Mouse (Mus musculus) limb, embryonic 12.5 days (tissue): ENCODE results near the gene Dusp1. TPM values are rescaled to one million over a fixed set of nuclear protein-coding genes. Genes with fewer than 3 reads are reported as not detected.

ENCODE experiments used
- ATAC-seq: fragments of 200-750 bp; cut with Nextera tagmentation; 2 replicates; pipeline ENCODE4 v1.8.0; 2017; ENCODE audit warnings: low read depth, moderate TSS enrichment; ENCODE audit not compliant: insufficient number of reproducible peaks, insufficient read depth, low FRiP score, low TSS enrichment
- H3K27ac ChIP-seq: fragments of 300-500 bp; sonication (generic); 2 replicates; pipeline ENCODE4 v1.5.1; 2016; ENCODE audit warnings: mild to moderate bottlenecking, moderate library complexity
- H3K27me3 ChIP-seq: fragments of 300-500 bp; sonication (generic); 2 replicates; pipeline ENCODE4 v1.6.1; 2016; ENCODE audit warnings: mild to moderate bottlenecking, moderate library complexity
- H3K36me3 ChIP-seq: fragments of 300-500 bp; sonication (generic); 2 replicates; pipeline ENCODE4 v1.6.1; 2016; ENCODE audit warnings: mild to moderate bottlenecking, moderate library complexity
- H3K4me1 ChIP-seq: fragments of 300-500 bp; sonication (generic); replicated peaks from 2 replicates; pipeline ENCODE4 v1.6.1; 2016
- H3K4me2 ChIP-seq: fragments of 300-500 bp; sonication (generic); 2 replicates; pipeline ENCODE4 v1.6.1; 2016; ENCODE audit warnings: mild to moderate bottlenecking, moderate library complexity
- H3K4me3 ChIP-seq: fragments of 300-500 bp; sonication (generic); replicated peaks from 2 replicates; pipeline ENCODE4 v1.5.1; 2016; ENCODE audit warnings: mild to moderate bottlenecking
- H3K9ac ChIP-seq: fragments of 300-500 bp; sonication (generic); replicated peaks from 2 replicates; pipeline ENCODE4 v1.6.1; 2016; ENCODE audit warnings: mild to moderate bottlenecking, moderate library complexity
- H3K9me3 ChIP-seq: fragments of 300-500 bp; sonication (generic); 2 replicates; pipeline ENCODE4 v1.6.1; 2016; ENCODE audit warnings: mild to moderate bottlenecking, moderate library complexity
- WGBS: fragments of 180-500 bp; shearing (Covaris S2); methylation state at CpG from one replicate; pipeline ENCODE4 v1.1.7; 2016; 5-methylcytosine and 5-hydroxymethylcytosine counted together
- polyA plus RNA-seq: library from polyadenylated mRNA; unstranded; fragments of >200 nt; fragmentation: Nextera tagmentation; extraction: Ambion mirVana; gene quantifications from 2 replicates; pipeline ENCODE4 v1.2.1, GENCODE M21; 2016

Gene Dusp1
- polyA plus RNA-seq, 1 experiment from 2014 or later: 18.0 TPM

GRCm38 (mm10) chr17:26535251-26536136 lies 26.4 kb downstream of the Dusp1 start:
- ATAC-seq: no peak
- Histone ChIP-seq H3K27ac (no peak overlapping the region), H3K9me3 (no peaks in the 10 kb centered on the region), H3K36me3 (no peaks in the 10 kb centered on the region), H3K4me3 (no peak overlapping the region), H3K27me3 (no peaks in the 10 kb centered on the region), H3K9ac (no peak overlapping the region), H3K4me1 (peaks cover 9% of the 10 kb centered on the region), H3K4me2 (no peak overlapping the region)
- 80% methylated on average over 7 of the region's 7 CpGs for WGBS

- Histone ChIP-seq H3K36me3 (no peaks in the 10 kb centered on the region), H3K4me1 (peaks cover 17% of the 10 kb centered on the region), H3K9me3 (no peaks in the 10 kb centered on the region), H3K27ac (no peak overlapping the region), H3K4me3 (no peak overlapping the region), H3K4me2 (no peak overlapping the region), H3K9ac (no peak overlapping the region), H3K27me3 (no peaks in the 10 kb centered on the region)
- no peak for ATAC-seq
- WGBS: 85% methylated on average over 5 of the region's 5 CpGs
Measured at GRCm38 (mm10) chr17:26534695-26535094, 27.2 kb downstream of the Dusp1 start.

GRCm38 (mm10) chr17:26533871-26534372 lies 28.0 kb downstream of the Dusp1 start:
- H3K27ac ChIP-seq: no peak overlapping the region
- no peak overlapping the region for H3K4me3 ChIP-seq
- H3K27me3 ChIP-seq: no peaks in the 10 kb centered on the region
- no peak overlapping the region for H3K4me2 ChIP-seq
- peaks cover 17% of the 10 kb centered on the region for H3K4me1 ChIP-seq
- 74% methylated on average over 5 of the region's 5 CpGs for WGBS
- no peak for ATAC-seq
- no peak overlapping the region for H3K9ac ChIP-seq
- H3K36me3 ChIP-seq: no peaks in the 10 kb centered on the region
- no peaks in the 10 kb centered on the region for H3K9me3 ChIP-seq

- Histone ChIP-seq H3K36me3 (no peaks in the 10 kb centered on the region), H3K4me1 (peaks cover 17% of the 10 kb centered on the region), H3K4me2 (no peak overlapping the region), H3K9me3 (no peaks in the 10 kb centered on the region), H3K27me3 (no peaks in the 10 kb centered on the region), H3K27ac (no peak overlapping the region), H3K4me3 (no peak overlapping the region), H3K9ac (no peak overlapping the region)
- 63% methylated on average over 4 of the region's 4 CpGs for WGBS
- ATAC-seq: no peak
Measured at GRCm38 (mm10) chr17:26532476-26533045, 29.4 kb downstream of the Dusp1 start.

GRCm38 (mm10) chr17:26531395-26532027 lies 30.4 kb downstream of the Dusp1 start:
- no peak overlapping the region for H3K9ac ChIP-seq
- H3K27me3 ChIP-seq: no peaks in the 10 kb centered on the region
- no peak for ATAC-seq
- 91% methylated on average over 7 of the region's 7 CpGs for WGBS
- H3K4me1 ChIP-seq: peaks cover 17% of the 10 kb centered on the region
- no peaks in the 10 kb centered on the region for H3K9me3 ChIP-seq
- no peak overlapping the region for H3K4me3 ChIP-seq
- no peak overlapping the region for H3K27ac ChIP-seq
- H3K36me3 ChIP-seq: no peaks in the 10 kb centered on the region
- no peak overlapping the region for H3K4me2 ChIP-seq

- no peaks in the 10 kb centered on the region for H3K27me3 ChIP-seq
- no peaks in the 10 kb centered on the region for H3K36me3 ChIP-seq
- H3K4me2 ChIP-seq: no peak overlapping the region
- no peak overlapping the region for H3K4me3 ChIP-seq
- no peak overlapping the region for H3K9ac ChIP-seq
- 9% methylated on average over 3 of the region's 3 CpGs for WGBS
- no peaks in the 10 kb centered on the region for H3K9me3 ChIP-seq
- H3K4me1 ChIP-seq: peaks cover 17% of the 10 kb centered on the region
- peak overlapping the region; percentile 69 for H3K27ac ChIP-seq
- peak; percentile 56; the same call in 1 of the 2 replicates for ATAC-seq
Measured at GRCm38 (mm10) chr17:26530590-26531081, 31.3 kb downstream of the Dusp1 start.

GRCm38 (mm10) chr17:26529791-26530241 lies 32.1 kb downstream of the Dusp1 start:
- Histone ChIP-seq H3K4me1 (peaks cover 17% of the 10 kb centered on the region), H3K36me3 (no peaks in the 10 kb centered on the region), H3K9ac (no peak overlapping the region), H3K27me3 (no peaks in the 10 kb centered on the region), H3K4me2 (no peak overlapping the region), H3K4me3 (no peak overlapping the region), H3K9me3 (no peaks in the 10 kb centered on the region), H3K27ac (peak overlapping the region; percentile 69; the same call in 1 of the 2 replicates)
- WGBS: 74% methylated on average over 5 of the region's 5 CpGs
- no peak for ATAC-seq

GRCm38 (mm10) chr17:26528751-26529150 lies 33.2 kb downstream of the Dusp1 start:
- H3K4me2 ChIP-seq: no peak overlapping the region
- no peak overlapping the region for H3K4me3 ChIP-seq
- H3K36me3 ChIP-seq: no peaks in the 10 kb centered on the region
- no peak for ATAC-seq
- 78% methylated on average over 6 of the region's 6 CpGs for WGBS
- no peak overlapping the region for H3K27ac ChIP-seq
- H3K9me3 ChIP-seq: no peaks in the 10 kb centered on the region
- peaks cover 17% of the 10 kb centered on the region for H3K4me1 ChIP-seq
- H3K9ac ChIP-seq: no peak overlapping the region
- H3K27me3 ChIP-seq: no peaks in the 10 kb centered on the region

GRCm38 (mm10) chr17:26527291-26527690 lies 34.6 kb downstream of the Dusp1 start:
- H3K4me3 ChIP-seq: no peak overlapping the region
- H3K4me1 ChIP-seq: peaks cover 17% of the 10 kb centered on the region
- H3K4me2 ChIP-seq: no peak overlapping the region
- H3K27ac ChIP-seq: no peak overlapping the region
- 94% methylated on average over 9 of the region's 9 CpGs for WGBS
- no peak for ATAC-seq
- H3K27me3 ChIP-seq: no peaks in the 10 kb centered on the region
- H3K36me3 ChIP-seq: no peaks in the 10 kb centered on the region
- no peaks in the 10 kb centered on the region for H3K9me3 ChIP-seq
- no peak overlapping the region for H3K9ac ChIP-seq

GRCm38 (mm10) chr17:26525316-26525715 lies 36.6 kb downstream of the Dusp1 start:
- no peak overlapping the region for H3K9ac ChIP-seq
- no peaks in the 10 kb centered on the region for H3K36me3 ChIP-seq
- ATAC-seq: no peak
- H3K4me3 ChIP-seq: no peak overlapping the region
- no peaks in the 10 kb centered on the region for H3K27me3 ChIP-seq
- H3K4me2 ChIP-seq: no peak overlapping the region
- H3K4me1 ChIP-seq: peaks cover 6% of the 10 kb centered on the region; the same call in 1 of the 2 replicates
- H3K27ac ChIP-seq: no peak overlapping the region
- no peaks in the 10 kb centered on the region for H3K9me3 ChIP-seq
- 77% methylated on average over 7 of the region's 7 CpGs for WGBS

GRCm38 (mm10) chr17:26524801-26525200 lies 37.1 kb downstream of the Dusp1 start:
- H3K36me3 ChIP-seq: no peaks in the 10 kb centered on the region
- H3K27ac ChIP-seq: no peak overlapping the region
- H3K9me3 ChIP-seq: no peaks in the 10 kb centered on the region
- no peak for ATAC-seq
- 70% methylated on average over 4 of the region's 4 CpGs for WGBS
- peaks cover under 1% of the 10 kb centered on the region; the same call in 1 of the 2 replicates for H3K4me1 ChIP-seq
- no peak overlapping the region for H3K4me2 ChIP-seq
- no peaks in the 10 kb centered on the region for H3K27me3 ChIP-seq
- H3K4me3 ChIP-seq: no peak overlapping the region
- H3K9ac ChIP-seq: no peak overlapping the region
